Mouse (Mus musculus): ENCODE measurements around the gene Arhgap31.

- TF ChIP-seq CTCF (IDR thresholded peaks at IDR 0.05; ENCODE audit: low read depth), result no peak
- no peak for TF ChIP-seq EP300 (IDR thresholded peaks at IDR 0.05; ENCODE audit: low read depth)
Observed at GRCm38 (mm10) chr16:38668871-38669675, 44.0 kb downstream of the Arhgap31 start.
